Mouse (Mus musculus) hematopoietic stem cell, adult 5-6 weeks (primary cell): ENCODE measurements around the gene Wars2. TPM values are rescaled to one million over a fixed set of nuclear protein-coding genes. Genes with fewer than 3 reads are reported as not detected.

Experiments
- ATAC-seq, 2 experiments: fragments of 125-278 bp in 1 of 2; replicated peaks in 1 of 2; 2 replicates each; pipeline ENCODE4 v1.8.0; 2016 to 2017; ENCODE audit warnings: inconsistent platforms in 2 of 2, mild to moderate bottlenecking in 2 of 2, moderate number of reproducible peaks in 2 of 2, low read depth in 1 of 2, moderate TSS enrichment in 1 of 2; ENCODE audit not compliant: low FRiP score in 2 of 2, poor library complexity in 2 of 2, severe bottlenecking in 2 of 2, insufficient read depth in 1 of 2, low TSS enrichment in 1 of 2
- total RNA-seq: library from RNA; stranded (forward); fragments of 172-1452, 232-1000 nt; gene quantifications from 2 replicates; pipeline ENCODE4 v1.2.3, GENCODE M21; 2017

Wars2 gene
- total RNA-seq, 1 experiment from 2014 or later, result 7.8 TPM

DNA sequence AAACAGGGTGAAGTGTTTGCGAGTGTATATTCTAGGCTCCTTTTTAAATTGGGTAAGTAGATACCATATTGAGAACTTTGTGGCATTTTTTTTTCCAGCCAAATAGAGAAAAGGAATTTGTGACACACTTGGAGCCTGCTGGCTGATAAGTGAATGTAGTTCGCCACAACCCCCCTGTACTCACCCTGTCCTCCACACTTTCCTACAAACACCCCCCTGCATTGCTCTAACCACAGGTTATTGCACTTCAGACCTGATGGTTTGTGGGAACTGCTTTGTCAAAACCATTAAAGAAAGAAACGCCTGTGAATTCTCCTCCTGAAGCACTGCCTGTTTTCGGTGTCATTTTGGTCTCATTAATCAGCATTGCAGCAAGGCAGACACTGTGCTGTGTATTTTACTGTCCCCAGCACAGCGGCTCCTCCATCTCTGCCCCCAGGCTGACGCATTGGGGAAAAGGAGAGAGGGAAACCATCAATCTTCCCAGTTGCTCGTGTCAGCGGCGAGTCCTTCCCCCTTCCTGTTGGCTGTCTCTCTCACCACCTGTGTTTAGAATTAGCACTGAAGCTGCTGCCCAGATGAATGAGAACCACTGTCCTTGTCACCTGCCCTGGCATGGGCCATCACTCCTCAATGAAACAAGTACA, 33.9 kb downstream of the Wars2 start:
- peak; percentile 62 to 64 for ATAC-seq

DNA sequence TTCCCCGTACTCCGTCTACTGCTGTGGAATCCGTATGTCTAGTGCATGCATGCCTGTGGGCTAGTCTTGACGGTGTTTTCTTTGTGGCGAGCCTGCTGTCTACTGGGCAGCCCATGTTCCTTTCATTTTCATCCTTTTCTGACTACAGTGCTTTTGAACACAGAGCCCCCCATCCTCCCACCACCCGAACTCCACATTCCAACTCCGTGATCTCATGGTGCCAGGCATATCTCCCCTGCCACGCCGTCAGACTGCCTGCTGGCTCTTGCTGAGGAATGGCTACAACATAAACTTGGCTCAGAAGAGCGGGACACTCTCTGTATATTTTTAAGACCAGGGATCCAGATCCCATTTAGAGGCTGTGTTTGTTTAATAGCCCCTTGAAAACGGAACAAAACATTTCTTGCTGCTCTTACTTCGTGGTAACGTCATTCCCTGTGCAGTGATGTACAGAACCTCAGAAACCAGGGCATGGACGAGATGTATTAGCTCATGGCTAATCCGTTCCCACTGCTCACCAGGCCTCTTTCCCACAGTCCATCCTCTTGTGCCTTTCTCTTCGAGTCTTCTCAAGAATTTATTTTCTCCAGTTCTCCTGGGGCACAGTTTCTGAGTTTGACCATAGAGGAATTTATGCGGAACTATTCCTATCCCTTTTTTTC, 42.6 kb downstream of the Wars2 start:
- ATAC-seq, result no peak

- no peak for ATAC-seq
Measured at GRCm38 (mm10) chr3:99184373-99184772, 43.5 kb downstream of the Wars2 start.

DNA sequence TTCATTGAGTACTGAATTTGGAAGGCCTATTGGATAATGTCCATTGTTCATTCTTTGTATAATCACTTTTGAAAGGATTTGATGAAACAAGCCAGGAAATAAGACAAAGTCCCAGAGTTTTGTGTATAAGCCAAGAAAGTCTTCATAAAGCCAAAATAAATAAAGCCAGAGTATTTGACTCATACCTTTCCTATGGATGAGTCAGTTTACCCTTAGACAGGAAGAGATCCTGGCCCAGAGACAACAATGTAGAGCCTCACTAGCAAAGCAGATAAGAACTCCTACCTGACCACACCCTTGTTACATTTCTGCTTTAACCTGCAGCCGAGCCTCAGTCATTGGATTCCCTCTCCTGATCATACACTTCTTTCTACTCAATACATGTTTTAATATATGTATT, 47.2 kb downstream of the Wars2 start:
- ATAC-seq, result no peak

DNA sequence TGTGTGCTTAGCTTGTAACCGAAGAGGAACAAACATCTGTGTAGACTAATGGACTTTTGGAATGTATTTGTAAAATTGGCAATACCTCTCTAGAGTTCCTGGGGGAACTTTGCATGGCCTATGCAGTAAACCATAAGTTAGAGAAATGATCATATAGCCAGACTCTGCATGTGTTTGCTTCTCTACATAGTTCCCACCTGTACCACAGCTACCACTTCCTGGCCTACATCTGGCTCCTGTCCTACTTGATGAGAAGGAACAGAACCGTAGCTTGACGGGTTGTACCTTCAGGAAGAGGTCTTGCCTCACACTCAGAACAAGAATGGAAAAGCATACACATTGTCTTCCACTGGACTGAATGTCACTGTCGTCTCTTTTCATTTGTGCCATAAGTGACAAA, 52.7 kb downstream of the Wars2 start:
- no peak for ATAC-seq

DNA sequence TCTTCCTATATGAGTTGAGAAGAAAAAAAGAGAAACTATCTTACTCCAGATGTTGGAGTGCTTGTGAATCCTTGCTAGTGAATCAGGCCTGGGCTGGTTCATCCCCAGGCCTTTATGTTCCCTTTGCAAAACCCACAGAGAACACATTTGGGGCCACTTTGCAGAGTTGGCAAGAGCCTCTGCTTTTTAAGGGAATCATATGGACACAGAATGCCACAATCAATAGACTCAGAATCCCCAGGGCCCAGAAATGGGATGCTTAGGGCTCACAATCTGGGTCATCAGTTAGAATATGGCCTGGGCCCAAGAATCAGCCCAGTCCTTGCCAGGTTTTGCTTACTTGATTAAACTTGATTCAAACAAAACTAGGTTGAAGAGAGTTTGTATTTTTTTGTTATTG, 62.5 kb downstream of the Wars2 start:
- ATAC-seq, result no peak

DNA sequence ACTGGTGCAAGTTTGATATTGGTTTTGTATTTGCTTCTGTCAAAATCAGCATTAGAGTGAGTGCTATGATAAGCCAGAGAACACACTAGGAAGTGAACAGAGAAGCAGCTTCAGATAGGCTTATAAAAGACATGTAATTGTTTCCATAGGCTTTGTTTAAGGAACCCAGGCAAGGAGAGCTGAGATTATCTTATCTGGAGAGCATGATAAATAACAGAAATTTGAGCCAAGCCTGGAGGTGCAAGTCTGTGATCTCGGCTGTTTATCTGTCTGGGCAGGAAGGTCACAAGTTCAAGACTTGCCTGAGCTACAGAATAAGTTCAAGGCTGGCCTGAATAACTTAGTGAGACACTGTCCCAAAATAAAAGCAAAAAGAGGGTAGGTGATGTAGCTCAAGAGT, 67.5 kb downstream of the Wars2 start:
- no peak for ATAC-seq

- no peak for ATAC-seq
Measured at GRCm38 (mm10) chr3:99211105-99211698, 70.3 kb downstream of the Wars2 start.

GRCm38 (mm10) chr3:99227807-99228206, 86.9 kb downstream of the Wars2 start:
- ATAC-seq, result no peak

GRCm38 (mm10) chr3:99233393-99234318, 92.8 kb downstream of the Wars2 start:
- ATAC-seq, result peak; percentile 65 to 70; a peak in 3 of 4 replicates

GRCm38 (mm10) chr3:99234319-99234869, 93.5 kb downstream of the Wars2 start:
- ATAC-seq, result peak; percentile 15 to 28; a peak in 2 of 4 replicates

DNA sequence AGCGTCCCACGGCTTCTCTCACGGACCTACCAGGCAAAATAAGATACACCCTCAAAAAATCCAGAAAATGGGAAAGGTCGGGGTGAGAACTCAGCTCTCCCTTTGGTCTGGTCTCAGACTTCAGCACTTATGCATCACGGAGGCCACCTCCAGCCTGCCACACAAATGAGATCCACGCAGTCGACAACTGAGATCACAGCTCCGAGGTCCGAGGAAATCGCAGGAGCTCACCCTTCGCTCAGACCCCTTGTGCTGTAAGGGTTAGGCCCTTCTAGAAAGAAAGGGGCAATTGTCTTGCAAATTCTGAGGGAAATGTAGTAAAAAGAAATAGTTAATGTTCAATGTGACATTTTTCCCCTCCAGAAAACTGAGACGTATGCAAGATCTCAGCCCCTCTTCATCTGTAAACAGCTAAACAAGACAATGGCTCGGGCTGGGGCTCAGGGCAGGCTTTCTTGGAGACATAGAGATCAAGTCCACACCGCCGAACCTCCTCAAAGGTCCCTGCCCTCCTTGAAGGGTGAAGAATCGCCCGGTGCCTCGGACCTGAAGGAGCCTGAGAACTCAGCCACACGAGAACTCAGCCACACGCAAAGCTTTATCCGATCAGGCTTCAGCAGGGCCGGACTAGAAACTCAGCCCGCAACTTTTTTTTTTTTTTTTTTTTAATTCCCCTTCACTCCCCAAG, 94.4 kb downstream of the Wars2 start:
- no peak for ATAC-seq

- no peak for ATAC-seq
Measured at GRCm38 (mm10) chr3:99235804-99236755, 95.2 kb downstream of the Wars2 start.

DNA sequence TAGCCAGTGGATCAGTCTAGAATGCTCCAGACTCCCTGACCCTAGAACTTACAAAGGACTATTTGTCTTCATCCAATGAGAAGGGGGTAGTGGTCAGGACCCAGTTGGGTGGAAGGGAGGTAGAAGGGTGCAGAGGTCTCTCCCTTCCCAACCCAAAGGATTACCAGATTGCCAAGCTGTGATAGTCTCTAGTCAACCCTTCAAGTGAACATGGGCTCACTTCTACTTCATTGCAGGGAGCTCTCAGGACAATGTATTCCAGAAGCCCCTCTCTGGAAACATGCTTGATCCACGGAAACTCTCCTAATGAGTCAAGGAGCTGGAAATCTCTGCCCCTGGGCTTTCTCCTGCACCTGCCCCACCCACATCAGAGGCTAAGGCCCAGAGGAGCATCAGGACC, 97.8 kb downstream of the Wars2 start:
- ATAC-seq, result no peak

DNA sequence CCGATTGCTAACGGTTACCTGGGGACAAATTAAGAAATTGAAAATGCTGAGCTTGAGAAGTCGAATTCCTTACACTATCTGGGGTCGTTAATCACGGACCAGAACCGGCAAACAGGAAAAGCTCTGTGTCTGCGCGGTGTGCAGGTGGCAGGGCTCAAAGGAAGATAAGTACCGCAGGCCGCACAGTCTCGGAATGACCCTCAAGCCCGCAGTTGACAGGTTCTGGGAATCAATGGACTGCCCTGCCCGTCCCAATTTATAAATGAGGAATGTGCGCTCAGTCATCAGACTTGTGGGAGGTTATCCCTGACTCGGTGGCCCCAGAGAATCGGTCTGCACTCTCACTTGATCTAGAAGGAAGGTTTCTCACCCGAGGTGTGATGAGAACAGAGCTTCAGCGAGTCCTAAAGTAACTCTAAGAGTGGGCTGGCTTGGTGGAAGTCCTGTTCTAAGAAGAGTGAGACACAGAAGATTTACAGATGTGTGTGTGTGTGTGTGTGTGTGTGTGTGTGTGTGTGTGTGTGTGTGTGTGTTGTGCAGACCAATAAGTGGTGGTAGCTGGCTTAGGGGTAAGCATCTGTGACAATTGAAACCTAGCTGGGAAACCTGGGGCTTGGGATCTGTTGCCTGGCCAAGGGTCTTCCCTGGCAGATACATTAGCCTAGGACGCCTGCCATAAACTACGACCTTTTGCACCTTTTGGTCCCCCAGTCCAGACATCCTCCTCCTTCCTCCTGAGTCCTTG, 98.6 kb downstream of the Wars2 start:
- ATAC-seq, result 0 out of 4 replicates have a peak, but pooled peaks of 1 of the 2 experiments have one; percentile 11
